Mouse (Mus musculus): ENCODE measurements at regions not wholly inside any gene's neighbourhood (a gene's known extent, or its start where the extent isn't known, plus 50 kb on each side); places are given as distances from the start of the nearest gene placed in this dataset.

DNA sequence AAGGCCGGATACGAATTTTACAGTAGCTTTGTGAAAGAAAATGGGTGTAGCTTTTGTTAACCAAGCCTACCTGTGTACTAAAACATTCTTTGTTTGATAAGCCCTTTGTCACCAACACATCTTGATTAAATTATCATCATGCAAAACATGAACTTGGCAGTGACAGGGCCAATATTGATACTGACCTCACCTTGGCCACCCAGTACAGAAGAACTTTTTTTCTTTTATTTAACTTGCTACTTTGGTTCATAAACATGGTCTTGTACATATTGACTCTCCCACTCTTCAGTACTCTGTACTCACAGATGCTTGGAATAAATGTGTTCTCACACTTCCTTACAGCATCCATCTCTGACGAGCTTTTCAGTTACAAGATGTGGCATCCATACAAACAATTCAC is 570.0 kb upstream of the Klf4 start:
- TF ChIP-seq CTCF (conservative IDR thresholded peaks at IDR 0.05; ENCODE audit: low read length) (no peak), POU5F1 (IDR thresholded peaks at IDR 0.05; ENCODE audit: borderline replicate concordance, low read length) (no peak)

Measured in E14TG2a.4 (cell line).